Mouse (Mus musculus) CH12.LX (cell line): ENCODE data around the gene Stat2. TPM values are rescaled to one million over a fixed set of nuclear protein-coding genes. Genes with fewer than 3 reads are reported as not detected.

ENCODE experiments used
- DNase-seq: peaks from one replicate; pipeline ENCODE4 v3.0.0-alpha.2; 2013; ENCODE audit errors: extremely low read depth
- H3K27ac ChIP-seq: 2 replicates; pipeline ENCODE4 v1.5.1; 2012; ENCODE audit warnings: low read depth, mild to moderate bottlenecking, control low read depth, moderate library complexity; ENCODE audit not compliant: insufficient read depth
- H3K27me3 ChIP-seq: replicated peaks from 2 replicates; pipeline ENCODE3; 2012; ENCODE audit warnings: inconsistent platforms
- H3K36me3 ChIP-seq, 2 experiments: replicated peaks in 1 of 2; 2 replicates each; pipeline versions ENCODE3 to v1.6.1; 2012; ENCODE audit warnings: inconsistent platforms in 1 of 2, low read length in 1 of 2, mild to moderate bottlenecking in 1 of 2, mixed read lengths in 1 of 2, moderate library complexity in 1 of 2; ENCODE audit not compliant: control insufficient read depth in 1 of 2, insufficient read depth in 1 of 2
- H3K4me1 ChIP-seq, 2 experiments: 2 replicates each; pipeline ENCODE4 v1.6.1; 2012; ENCODE audit warnings: inconsistent platforms in 1 of 2, moderate library complexity in 1 of 2; ENCODE audit not compliant: insufficient read depth in 2 of 2, control insufficient read depth in 1 of 2
- H3K4me2 ChIP-seq: 2 replicates; pipeline ENCODE4 v1.6.1; 2012; ENCODE audit warnings: low read depth, mild to moderate bottlenecking, control low read depth; ENCODE audit not compliant: poor library complexity, insufficient read depth, severe bottlenecking
- H3K4me3 ChIP-seq, 3 experiments: fragments of 150-350 bp in 1 of 3; sonication (generic) in 1 of 3; replicated peaks in 1 of 3; 2 replicates each; pipeline versions ENCODE3 to v1.5.1; 2011 to 2012; ENCODE audit warnings: low read depth in 2 of 3, low read length in 2 of 3, mild to moderate bottlenecking in 2 of 3, moderate library complexity in 2 of 3, control low read depth in 1 of 3, improper control_type of control experiment in 1 of 3, inconsistent platforms in 1 of 3, mixed read lengths in 1 of 3; ENCODE audit not compliant: poor library complexity in 1 of 3
- H3K79me2 ChIP-seq: replicated peaks from 2 replicates; pipeline ENCODE4 v1.6.1; 2012; ENCODE audit warnings: mild to moderate bottlenecking, moderate library complexity; ENCODE audit not compliant: control insufficient read depth, poor library complexity, insufficient read depth, severe bottlenecking; ENCODE audit errors: extremely low read depth
- H3K9ac ChIP-seq: 2 replicates; pipeline ENCODE4 v1.6.1; 2012; ENCODE audit warnings: low read depth, mild to moderate bottlenecking, control low read depth, moderate library complexity; ENCODE audit not compliant: insufficient read depth
- H3K9me3 ChIP-seq: replicated peaks from 2 replicates; pipeline ENCODE3; 2012; ENCODE audit warnings: low read length, inconsistent platforms, mixed read lengths
- BHLHE40 ChIP-seq: IDR thresholded peaks from 2 replicates; pipeline ENCODE4 v1.6.1; 2011; ENCODE audit warnings: mild to moderate bottlenecking, low read depth, low read length, improper control_type of control experiment
- CHD1 ChIP-seq: IDR thresholded peaks from 2 replicates; pipeline ENCODE4 v1.6.1; 2012; ENCODE audit warnings: low read depth, low read length, improper control_type of control experiment, inconsistent platforms
- CTCF ChIP-seq, 2 experiments: IDR thresholded peaks in 1 of 2; conservative IDR thresholded peaks in 1 of 2; 2 replicates each; pipeline ENCODE4 v1.5.1; 2011 to 2012; ENCODE audit warnings: low read depth in 2 of 2, low read length in 2 of 2, improper control_type of control experiment in 1 of 2, inconsistent platforms in 1 of 2, mild to moderate bottlenecking in 1 of 2, moderate library complexity in 1 of 2
- E2F4 ChIP-seq: IDR thresholded peaks from 2 replicates; pipeline ENCODE4 v1.6.1; 2011; ENCODE audit warnings: low read depth, low read length, improper control_type of control experiment; ENCODE audit not compliant: insufficient replicate concordance
- ELF1 ChIP-seq: IDR thresholded peaks from 2 replicates; pipeline ENCODE4 v1.6.1; 2014; ENCODE audit warnings: low read depth, mild to moderate bottlenecking, inconsistent platforms, low read length, improper control_type of control experiment
- EP300 ChIP-seq: IDR thresholded peaks from 2 replicates; pipeline ENCODE4 v1.6.1; 2011; ENCODE audit warnings: low read length, improper control_type of control experiment
- GABPA ChIP-seq: IDR thresholded peaks from 2 replicates; pipeline ENCODE4 v1.6.1; 2012; ENCODE audit warnings: low read depth, low read length, improper control_type of control experiment, inconsistent platforms; ENCODE audit not compliant: insufficient replicate concordance
- HCFC1 ChIP-seq: IDR thresholded peaks from 2 replicates; pipeline ENCODE4 v1.6.1; 2012; ENCODE audit warnings: low read depth, mild to moderate bottlenecking, inconsistent platforms, low read length, improper control_type of control experiment
- MAFK ChIP-seq: IDR thresholded peaks from 2 replicates; pipeline ENCODE4 v1.6.1; 2011; ENCODE audit warnings: low read length, improper control_type of control experiment; ENCODE audit not compliant: insufficient replicate concordance
- MAX ChIP-seq: IDR thresholded peaks from 2 replicates; pipeline ENCODE4 v1.6.1; 2011; ENCODE audit warnings: low read length, improper control_type of control experiment
- MAZ ChIP-seq: IDR thresholded peaks from 2 replicates; pipeline ENCODE4 v1.6.1; 2012; ENCODE audit warnings: low read depth, mild to moderate bottlenecking, inconsistent platforms, low read length, improper control_type of control experiment, moderate library complexity
- MXI1 ChIP-seq: IDR thresholded peaks from 2 replicates; pipeline ENCODE4 v1.6.1; 2011; ENCODE audit warnings: mild to moderate bottlenecking, low read depth, low read length, improper control_type of control experiment
- MYC ChIP-seq: IDR thresholded peaks from 2 replicates; pipeline ENCODE4 v1.6.1; 2011; ENCODE audit warnings: low read depth, mild to moderate bottlenecking, improper control_type of control experiment, low read length
- NRF1 ChIP-seq: IDR thresholded peaks from 2 replicates; pipeline ENCODE4 v1.6.1; 2014; ENCODE audit warnings: low read depth, mild to moderate bottlenecking, inconsistent platforms, low read length, improper control_type of control experiment, moderate library complexity
- PAX5 ChIP-seq: IDR thresholded peaks from 2 replicates; pipeline ENCODE4 v1.6.1; 2012; ENCODE audit warnings: low read length, inconsistent platforms, mixed read lengths
- POLR2A ChIP-seq: IDR thresholded peaks from 2 replicates; pipeline ENCODE4 v1.6.1; 2011; ENCODE audit warnings: low read depth, mild to moderate bottlenecking, improper control_type of control experiment, low read length
- POLR2AphosphoS2 ChIP-seq: IDR thresholded peaks from 2 replicates; pipeline ENCODE4 v1.6.1; 2011; ENCODE audit warnings: low read depth, low read length, improper control_type of control experiment
- RAD21 ChIP-seq: IDR thresholded peaks from 2 replicates; pipeline ENCODE4 v1.6.1; 2011; ENCODE audit warnings: low read depth, mild to moderate bottlenecking, low read length, improper control_type of control experiment, moderate library complexity
- RCOR1 ChIP-seq: conservative IDR thresholded peaks from 2 replicates; pipeline ENCODE4 v1.6.1; 2012; ENCODE audit warnings: low read depth, mild to moderate bottlenecking, inconsistent platforms, low read length, improper control_type of control experiment
- SIN3A ChIP-seq: IDR thresholded peaks from 2 replicates; pipeline ENCODE4 v1.6.1; 2012; ENCODE audit warnings: low read length, improper control_type of control experiment, inconsistent platforms
- TBP ChIP-seq: conservative IDR thresholded peaks from 2 replicates; pipeline ENCODE4 v1.6.1; 2011; ENCODE audit warnings: low read depth, low read length, improper control_type of control experiment
- TCF12 ChIP-seq: IDR thresholded peaks from 2 replicates; pipeline ENCODE4 v1.6.1; 2014; ENCODE audit warnings: low read depth, mild to moderate bottlenecking, inconsistent platforms, low read length, improper control_type of control experiment
- UBTF ChIP-seq: IDR thresholded peaks from 2 replicates; pipeline ENCODE4 v1.6.1; 2012; ENCODE audit warnings: low read depth, mild to moderate bottlenecking, inconsistent platforms, low read length, improper control_type of control experiment, moderate library complexity
- USF1 ChIP-seq: IDR thresholded peaks from 2 replicates; pipeline ENCODE4 v1.6.1; 2014; ENCODE audit warnings: low read depth, mild to moderate bottlenecking, inconsistent platforms, low read length, improper control_type of control experiment
- USF2 ChIP-seq: conservative IDR thresholded peaks from 2 replicates; pipeline ENCODE4 v1.6.1; 2011; ENCODE audit warnings: low read depth, low read length, improper control_type of control experiment
- ZC3H11A ChIP-seq: IDR thresholded peaks from 2 replicates; pipeline ENCODE4 v1.6.1; 2012; ENCODE audit warnings: low read depth, mild to moderate bottlenecking, inconsistent platforms, low read length, improper control_type of control experiment
- ZKSCAN1 ChIP-seq: IDR thresholded peaks from 2 replicates; pipeline ENCODE4 v1.6.1; 2012; ENCODE audit warnings: low read depth, inconsistent platforms, low read length, improper control_type of control experiment, borderline replicate concordance
- ZNF384 ChIP-seq: IDR thresholded peaks from 2 replicates; pipeline ENCODE4 v1.6.1; 2012; ENCODE audit warnings: low read depth, low read length, improper control_type of control experiment, inconsistent platforms
- dilution Hi-C: fragments of 300-500 bp; cut with MboI; formaldehyde crosslinking; loops from 2 replicates; pipeline ENCODE4 v1.14.3; 2020; ENCODE audit warnings: low sequenced_read_pairs; ENCODE audit not compliant: extremely low pct_unique_long_range_greater_than_20kb, extremely low pct_ligation_motif_present
- in situ Hi-C: fragments of 300-500 bp; cut with MboI; formaldehyde crosslinking; loops from 3 replicates; pipeline ENCODE4 v1.14.3; 2019; ENCODE audit warnings: low sequenced_read_pairs, low pct_ligation_motif_present, low pct_unique_long_range_greater_than_20kb, mixed read lengths
- polyA plus RNA-seq: library from polyadenylated mRNA; unstranded; fragments of >175 nt; gene quantifications from 2 replicates; pipeline ENCODE4 v1.2.1, GENCODE M21; 2012; ENCODE audit warnings: low read depth; ENCODE audit not compliant: insufficient read length
- total RNA-seq, 2 experiments: library from RNA; depleted of rRNA; stranded (reverse); fragments of 300-350 nt in 1 of 2; fragments of >200 nt in 1 of 2; gene quantifications; 2 replicates each; pipeline ENCODE4 v1.2.3; 2012 to 2014

Gene Stat2
- total and polyA plus RNA-seq, 3 experiments: 3.3 to 14.6 (median 12.5) TPM

- Histone ChIP-seq H3K36me3 (no peaks in the 10 kb centered on the region), H3K4me1 (peaks cover 0 to 7% of the 10 kb centered on the region in 2 experiments; a peak in 2 of 4 replicates), H3K9ac (no peak overlapping the region), H3K79me2 (peaks cover 8% of the 10 kb centered on the region; the same call in 1 of the 2 replicates), H3K4me2 (no peak overlapping the region), H3K4me3 (no peak overlapping the region), H3K27ac (no peak overlapping the region), H3K9me3 (no peaks in the 10 kb centered on the region), H3K27me3 (no peaks in the 10 kb centered on the region)
- no peak for TF ChIP-seq ZKSCAN1
- no peak for TF ChIP-seq SIN3A
- no peak for TF ChIP-seq USF2
- no peak for TF ChIP-seq ELF1
- TF ChIP-seq RCOR1: no peak
- no peak for TF ChIP-seq NRF1
- TF ChIP-seq TCF12: no peak
- no peak for TF ChIP-seq GABPA
- no peak for TF ChIP-seq RAD21
- TF ChIP-seq MYC: no peak
- no peak for TF ChIP-seq ZNF384
- no peak for TF ChIP-seq MAX
- no peak for TF ChIP-seq TBP
- TF ChIP-seq POLR2A: no peak
- in situ Hi-C loops (no loop called here), dilution Hi-C loops (no loop called here)
- DNase-seq: no peak
Measured at GRCm38 (mm10) chr10:128228009-128228408, 42.4 kb upstream of the Stat2 start.

DNA sequence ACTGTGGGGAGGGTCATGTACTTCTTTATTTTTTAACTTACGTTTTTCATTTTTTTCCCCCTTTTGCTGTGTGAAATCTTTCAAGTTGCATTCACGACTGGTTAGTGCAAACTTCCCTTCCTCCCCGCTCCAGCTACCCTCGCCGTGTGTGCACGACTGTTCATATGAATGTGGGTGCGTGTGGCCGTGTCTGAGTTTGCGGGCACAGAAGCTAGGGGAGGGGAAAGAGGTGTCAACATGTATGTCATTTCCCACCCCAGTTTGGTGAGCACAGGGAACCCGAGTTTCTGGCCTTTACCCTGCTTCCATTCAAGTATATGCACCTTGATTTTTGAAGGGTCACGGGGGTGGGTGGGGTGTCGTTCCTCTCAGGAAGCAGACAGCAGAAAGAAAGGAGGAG is 39.8 kb upstream of the Stat2 start:
- Histone ChIP-seq H3K9ac (no peak overlapping the region), H3K27ac (no peak overlapping the region), H3K27me3 (no peaks in the 10 kb centered on the region), H3K4me3 (no peak overlapping the region), H3K9me3 (no peaks in the 10 kb centered on the region), H3K36me3 (peaks cover 3 to 17% of the 10 kb centered on the region in 2 experiments), H3K4me2 (no peak overlapping the region), H3K4me1 (peaks cover 2 to 21% of the 10 kb centered on the region in 2 experiments; a peak in 2 of 4 replicates), H3K79me2 (peaks cover 17% of the 10 kb centered on the region)
- dilution Hi-C loops (no loop called here), in situ Hi-C loops (no loop called here)
- TF ChIP-seq EP300: no peak
- no peak for TF ChIP-seq ZNF384
- no peak for TF ChIP-seq UBTF
- TF ChIP-seq HCFC1: no peak
- no peak for TF ChIP-seq USF2
- TF ChIP-seq MAZ: no peak
- no peak for TF ChIP-seq ZC3H11A
- no peak for TF ChIP-seq ELF1
- no peak for TF ChIP-seq MXI1
- TF ChIP-seq POLR2AphosphoS2: no peak
- no peak for TF ChIP-seq MAX
- TF ChIP-seq CTCF (conservative IDR thresholded peaks at IDR 0.05 in 1 of 2, IDR thresholded peaks at IDR 0.05 in 1 of 2; ENCODE audit: low read depth in 2 of 2, low read length in 2 of 2): no peak
- TF ChIP-seq E2F4: no peak
- TF ChIP-seq PAX5: no peak
- TF ChIP-seq BHLHE40: no peak
- TF ChIP-seq CHD1: no peak
- TF ChIP-seq MAFK: no peak
- TF ChIP-seq TBP: no peak
- no peak for TF ChIP-seq USF1
- no peak for DNase-seq
